ENCODE assay signal across 9 mouse cellular contexts in the genomic region with DNA sequence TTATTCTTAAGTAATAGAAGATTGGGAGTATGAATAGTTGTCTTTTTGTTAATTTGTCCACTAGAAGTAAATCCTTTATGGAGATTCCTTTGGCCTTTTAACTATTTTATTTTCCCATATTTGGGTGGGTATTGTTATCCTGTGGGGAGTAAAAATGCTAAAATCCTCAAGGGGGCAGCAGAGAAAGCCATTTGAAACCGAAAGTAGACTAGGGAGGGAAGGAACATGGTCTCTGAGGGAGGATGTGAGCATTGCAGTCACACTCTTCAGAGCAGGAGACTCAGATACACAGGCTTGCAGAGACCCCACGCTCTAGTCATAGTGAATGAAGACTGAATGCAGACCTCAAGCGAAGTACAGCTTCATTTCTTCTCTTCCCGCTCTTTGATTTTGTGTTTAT. TPM values are rescaled to one million over a fixed set of nuclear protein-coding genes. Genes with fewer than 3 reads are reported as not detected.
DNase-seq lines count a peak whose midpoint lies in the region; ATAC-seq and TF ChIP-seq lines count a peak whose summit lies in the region.
"Had no signal": no experiment of that assay in that cellular context is flagged by ENCODE, and none has a peak within 500 bp of the region (broad histone marks: within the 10 kb centered on the region; RNA-seq: fewer than 3 reads in every experiment).

No protein-coding gene starts in this region.

- no peak overlapping the region for H3K4me2 ChIP-seq in embryonic facial prominence, embryonic 11.5 days (ENCODE audit: low read depth, low read length)
- no peak overlapping the region for H3K4me2 ChIP-seq in heart, postnatal 0 days (ENCODE audit: low read depth, low read length)
- H3K4me2 ChIP-seq: liver, embryonic 15.5 days had no signal

- no peak overlapping the region for H3K4me3 ChIP-seq in embryonic facial prominence, embryonic 11.5 days (ENCODE audit: low read depth, low read length)
- no peak overlapping the region for H3K4me3 ChIP-seq in embryonic facial prominence, embryonic 10.5 days
- H3K4me3 ChIP-seq in E14TG2a.4 (replicated peaks; ENCODE audit: low read length): no peak overlapping the region
- no peak overlapping the region for H3K4me3 ChIP-seq in heart, postnatal 0 days (ENCODE audit: low read depth, low read length)
- H3K4me3 ChIP-seq: liver, embryonic 15.5 days had no signal

- ATAC-seq in embryonic facial prominence, embryonic 11.5 days (replicated peaks; ENCODE audit: insufficient number of reproducible peaks, low FRiP score, low TSS enrichment, low read depth): no peak
- ATAC-seq in heart, postnatal 0 days (ENCODE audit: insufficient read depth, low read depth): peak; percentile 86
- ATAC-seq in megakaryocyte, adult 5-6 weeks (ENCODE audit: poor library complexity, severe bottlenecking): peak; percentile 100

- no peak overlapping the region for H3K27ac ChIP-seq in embryonic facial prominence, embryonic 11.5 days (replicated peaks; ENCODE audit: low read depth, low read length)
- no peak overlapping the region for H3K27ac ChIP-seq in embryonic facial prominence, embryonic 10.5 days (replicated peaks)
- H3K27ac ChIP-seq in heart, postnatal 0 days (ENCODE audit: low read depth): no peak overlapping the region
- H3K27ac ChIP-seq: liver, embryonic 15.5 days had no signal

- peak; percentile 68 for TF ChIP-seq CTCF in E14TG2a.4 (conservative IDR thresholded peaks at IDR 0.05; ENCODE audit: low read length)
- TF ChIP-seq CTCF in heart, postnatal 0 days (IDR thresholded peaks at IDR 0.05; ENCODE audit: low read depth): peak; percentile 80

- H3K27me3 ChIP-seq in embryonic facial prominence, embryonic 11.5 days (ENCODE audit: control insufficient read depth, insufficient read depth, low read length): no peaks in the 10 kb centered on the region
- no peaks in the 10 kb centered on the region for H3K27me3 ChIP-seq in embryonic facial prominence, embryonic 10.5 days (replicated peaks; ENCODE audit: low read depth, poor library complexity, severe bottlenecking)
- H3K27me3 ChIP-seq in E14TG2a.4 (ENCODE audit: insufficient read depth, low read length): no peaks in the 10 kb centered on the region
- no peaks in the 10 kb centered on the region for H3K27me3 ChIP-seq in heart, postnatal 0 days (ENCODE audit: control insufficient read depth, insufficient read depth, low read length)
- H3K27me3 ChIP-seq: liver, embryonic 15.5 days had no signal

- H3K4me1 ChIP-seq in embryonic facial prominence, embryonic 11.5 days (ENCODE audit: control insufficient read depth, insufficient read depth, low read length): no peaks in the 10 kb centered on the region
- no peaks in the 10 kb centered on the region for H3K4me1 ChIP-seq in embryonic facial prominence, embryonic 10.5 days
- H3K4me1 ChIP-seq in E14TG2a.4 (replicated peaks; ENCODE audit: low read depth, low read length): no peaks in the 10 kb centered on the region
- H3K4me1 ChIP-seq in heart, postnatal 0 days (ENCODE audit: control insufficient read depth, insufficient read depth): no peaks in the 10 kb centered on the region
- H3K4me1 ChIP-seq: liver, embryonic 15.5 days had no signal

- no peak overlapping the region for H3K9ac ChIP-seq in embryonic facial prominence, embryonic 11.5 days (replicated peaks; ENCODE audit: low read length)
- no peak overlapping the region for H3K9ac ChIP-seq in heart, postnatal 0 days (replicated peaks; ENCODE audit: low read depth, low read length)
- H3K9ac ChIP-seq: liver, embryonic 15.5 days had no signal

- no peaks in the 10 kb centered on the region; the same call in 1 of the 2 replicates for H3K36me3 ChIP-seq in embryonic facial prominence, embryonic 11.5 days (replicated peaks; ENCODE audit: control insufficient read depth, insufficient read depth, low read depth, low read length)
- peaks cover 80% of the 10 kb centered on the region for H3K36me3 ChIP-seq in embryonic facial prominence, embryonic 10.5 days (replicated peaks)
- peaks cover 74% of the 10 kb centered on the region for H3K36me3 ChIP-seq in E14TG2a.4 (ENCODE audit: insufficient read depth, low read length)
- peaks cover 16% of the 10 kb centered on the region; the same call in 1 of the 2 replicates for H3K36me3 ChIP-seq in heart, postnatal 0 days (replicated peaks; ENCODE audit: control insufficient read depth, insufficient read depth, low read length)

- TF ChIP-seq EP300 in heart, postnatal 0 days (IDR thresholded peaks at IDR 0.05; ENCODE audit: low read depth): no peak

- no peaks in the 10 kb centered on the region for H3K9me3 ChIP-seq in embryonic facial prominence, embryonic 11.5 days (replicated peaks; ENCODE audit: control insufficient read depth, low read length)
- no peaks in the 10 kb centered on the region for H3K9me3 ChIP-seq in embryonic facial prominence, embryonic 10.5 days
- H3K9me3 ChIP-seq in E14TG2a.4 (ENCODE audit: low read length): no peaks in the 10 kb centered on the region
- H3K9me3 ChIP-seq in heart, postnatal 0 days (replicated peaks; ENCODE audit: control insufficient read depth, low read length): no peaks in the 10 kb centered on the region
- H3K9me3 ChIP-seq: liver, embryonic 15.5 days had no signal

- peak; percentile 69 for DNase-seq in embryonic facial prominence, embryonic 11.5 days (ENCODE audit: low spot score)
- DNase-seq in embryonic facial prominence, embryonic 10.5 days (ENCODE audit: low spot score): no peak
- DNase-seq in cerebellum, postnatal 14 days: peak; percentile 49 to 57
- peak; percentile 72 for DNase-seq in heart, postnatal 0 days (ENCODE audit: low spot score)
- peak; percentile 50 for DNase-seq in layer of hippocampus, adult 9-11 months
- peak; percentile 14 for DNase-seq in spleen, adult 12 weeks (ENCODE audit: low spot score)

- 57% methylated on average over 4 of the region's 4 CpGs for WGBS in embryonic facial prominence, embryonic 11.5 days
- WGBS in embryonic facial prominence, embryonic 10.5 days: 69% methylated on average over 4 of the region's 4 CpGs
- WGBS in heart, postnatal 0 days: 59% methylated on average over 4 of the region's 4 CpGs

RNA-seq across cellular contexts. Expression of a gene that starts 19.3 kb away (rescaled TPM):
- polyA plus RNA-seq in embryonic facial prominence, embryonic 11.5 days (2014; fragmentation: Nextera tagmentation; extraction: Ambion mirVana): 9.5 and 10.2 TPM in 2 replicates
- 19.8 and 22.3 TPM in 2 replicates for polyA plus RNA-seq in embryonic facial prominence, embryonic 10.5 days (2016; fragmentation: Nextera tagmentation; extraction: Ambion mirVana)
- total RNA-seq in heart, postnatal 0 days (2014; rRNA removed; ENCODE audit: low replicate concordance): 5.9 and 6.4 TPM in 2 replicates
- 1.9 and 2.3 TPM in 2 replicates for polyA plus RNA-seq in heart, postnatal 0 days (2015; fragmentation: Nextera tagmentation; extraction: Ambion mirVana)
- total RNA-seq in megakaryocyte, adult 5-6 weeks (2015): 9.0 and 9.5 TPM in 2 replicates
- 12.2 and 17.8 TPM in 2 replicates for total RNA-seq in megakaryocyte, adult 5-6 weeks (2017)

RNA-seq across cellular contexts. Expression of a gene that starts 19.4 kb away (rescaled TPM):
- polyA plus RNA-seq in embryonic facial prominence, embryonic 11.5 days (2014; fragmentation: Nextera tagmentation; extraction: Ambion mirVana): 83.3 and 86.7 TPM in 2 replicates
- 74.3 and 82.6 TPM in 2 replicates for polyA plus RNA-seq in embryonic facial prominence, embryonic 10.5 days (2016; fragmentation: Nextera tagmentation; extraction: Ambion mirVana)
- total RNA-seq in heart, postnatal 0 days (2014; rRNA removed; ENCODE audit: low replicate concordance): 8.2 and 16.5 TPM in 2 replicates
- 36.5 and 41.5 TPM in 2 replicates for polyA plus RNA-seq in heart, postnatal 0 days (2015; fragmentation: Nextera tagmentation; extraction: Ambion mirVana)
- 50.3 and 61.8 TPM in 2 replicates for total RNA-seq in megakaryocyte, adult 5-6 weeks (2015)
- total RNA-seq in megakaryocyte, adult 5-6 weeks (2017): 75.3 and 82.6 TPM in 2 replicates
